9 mouse cellular contexts compared by ENCODE assay signal in genomic region chr14:112895561-112895960, GRCm38 (mm10).
A peak's percentile ranks its signal among the peaks of the same experiment; 100 is the strongest.
DNase-seq lines count a peak whose midpoint lies in the region.
"Had no signal": no experiment of that assay in that cellular context is flagged by ENCODE, and none has a peak within 500 bp of the region (broad histone marks: within the 10 kb centered on the region; RNA-seq: fewer than 3 reads in every experiment).

No protein-coding gene starts in this region.

- peak; percentile 5 for DNase-seq in kidney, adult 9 months
- DNase-seq in kidney, adult 18-20 months: no peak
- peak; percentile 7 for DNase-seq in thymus, postnatal 0 days (ENCODE audit: low spot score)
- DNase-seq in thymus, postnatal 10 days (ENCODE audit: low spot score in 2 of 2): no peak
- peak; percentile 74 for DNase-seq in embryo, embryonic 11 days
- DNase-seq in telencephalon, adult 2 months (ENCODE audit: low read depth, low spot score): peak; percentile 64
- DNase-seq in gastrocnemius, adult 18-20 months (ENCODE audit: low spot score): no peak
- no peak for DNase-seq in thymus, adult 18-20 months
- DNase-seq: adrenal gland, postnatal 25 days had no signal

Comparison
In these comparisons a context has a peak if more than half of its experiments do, and no peak if none do; other contexts are left out.
1. DNase-seq: peak in kidney, adult 9 months (single experiment), thymus, postnatal 0 days (single experiment), embryo, embryonic 11 days (single experiment) and telencephalon, adult 2 months (single experiment); none in kidney, adult 18-20 months (single experiment), thymus, postnatal 10 days (0 of 2), gastrocnemius, adult 18-20 months (single experiment) and thymus, adult 18-20 months (0 of 2).